16 mouse cellular contexts compared by ENCODE assay signal in the genomic region with DNA sequence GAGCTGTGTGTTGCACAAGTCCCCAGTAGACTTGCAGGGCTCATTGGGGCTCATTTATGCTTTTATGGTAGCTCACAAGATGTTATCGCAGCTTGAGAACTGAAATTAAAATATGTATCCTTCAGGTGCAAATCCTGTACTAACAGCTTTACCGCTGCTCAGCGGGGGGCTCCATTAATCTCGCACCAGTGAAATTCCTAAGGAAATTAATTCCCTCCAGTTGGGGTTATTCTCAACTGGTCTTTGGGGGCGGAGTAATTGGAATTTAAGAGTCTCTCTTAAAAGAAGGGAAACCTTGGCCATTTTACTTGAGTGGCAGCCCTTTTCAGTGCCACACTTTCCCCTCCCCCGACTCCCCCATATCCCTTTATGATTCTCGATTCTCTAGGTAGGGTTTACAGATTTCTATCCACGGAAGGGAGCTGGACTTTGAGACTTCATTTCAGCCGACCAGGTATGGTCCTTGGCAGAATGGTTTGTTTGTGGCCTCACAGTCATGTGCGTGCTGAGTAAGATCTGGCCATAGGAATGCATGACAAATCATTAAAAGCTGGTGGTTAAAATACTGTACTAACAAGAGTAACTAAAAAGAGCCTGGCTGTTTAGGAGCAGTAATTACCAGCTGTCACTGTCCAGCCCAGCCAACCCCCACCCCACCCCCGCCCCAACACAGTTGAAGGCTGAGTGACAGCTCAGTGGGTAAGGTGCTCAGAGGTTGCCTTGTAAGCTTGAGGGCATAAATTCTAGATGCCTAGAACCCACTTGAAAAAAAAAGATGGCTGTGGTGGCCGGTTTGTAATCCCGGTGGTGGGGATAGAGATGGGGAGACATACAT. TPM values are rescaled to one million over a fixed set of nuclear protein-coding genes. Genes with fewer than 3 reads are reported as not detected.
DNase-seq lines count a peak whose midpoint lies in the region; ATAC-seq and TF ChIP-seq lines count a peak whose summit lies in the region.
"Had no signal": no experiment of that assay in that cellular context is flagged by ENCODE, and none has a peak within 500 bp of the region (broad histone marks: within the 10 kb centered on the region; RNA-seq: fewer than 3 reads in every experiment).

No protein-coding gene starts in this region.

- intact Hi-C loops in left cerebral cortex, adult 2 months (cut with DNase I), result no loop called here

- H3K9me3 ChIP-seq in embryonic facial prominence, embryonic 14.5 days (ENCODE audit: control insufficient read depth, low read length), result no peaks in the 10 kb centered on the region
- H3K9me3 ChIP-seq in embryonic facial prominence, embryonic 10.5 days, result no peaks in the 10 kb centered on the region
- no peaks in the 10 kb centered on the region for H3K9me3 ChIP-seq in midbrain, embryonic 14.5 days (ENCODE audit: control insufficient read depth, low read length)
- H3K9me3 ChIP-seq in midbrain, embryonic 10.5 days (replicated peaks), result no peaks in the 10 kb centered on the region
- H3K9me3 ChIP-seq in kidney, embryonic 15.5 days (replicated peaks), result no peaks in the 10 kb centered on the region
- H3K9me3 ChIP-seq: heart, embryonic 12.5 days; liver, embryonic 13.5 days; midbrain, embryonic 13.5 days had no signal

- DNase-seq in embryonic facial prominence, embryonic 14.5 days (ENCODE audit: low spot score), result no peak
- no peak for DNase-seq in embryonic facial prominence, embryonic 10.5 days (ENCODE audit: low spot score)
- peak; percentile 21 for DNase-seq in midbrain, embryonic 14.5 days
- DNase-seq in midbrain, embryonic 10.5 days (ENCODE audit: low spot score), result no peak
- DNase-seq in left cerebral cortex, adult 2 months (ENCODE audit: extremely low spot score in 1 of 2, low spot score in 2 of 2), result no peak
- DNase-seq: cerebellum, adult 18-20 months; gastrocnemius, postnatal 14 days; liver, embryonic 13.5 days; lung, postnatal 10 days; right cerebral cortex, postnatal 4 days; thymus, adult 18-20 months had no signal

- TF ChIP-seq POLR2A in myocyte (IDR thresholded peaks at IDR 0.05; ENCODE audit: insufficient read length, low read depth), result no peak

- H3K27ac ChIP-seq in embryonic facial prominence, embryonic 14.5 days (replicated peaks; ENCODE audit: low read depth, low read length), result no peak overlapping the region
- H3K27ac ChIP-seq in embryonic facial prominence, embryonic 10.5 days (replicated peaks), result no peak overlapping the region; the same call in 1 of the 2 replicates
- H3K27ac ChIP-seq in midbrain, embryonic 14.5 days (replicated peaks; ENCODE audit: low read depth, low read length), result no peak overlapping the region
- H3K27ac ChIP-seq in midbrain, embryonic 10.5 days (replicated peaks), result no peak overlapping the region
- no peak overlapping the region for H3K27ac ChIP-seq in kidney, embryonic 15.5 days
- H3K27ac ChIP-seq in left cerebral cortex, adult 2 months, result no peak overlapping the region
- H3K27ac ChIP-seq: liver, embryonic 13.5 days; midbrain, embryonic 13.5 days had no signal

- no peak overlapping the region for H3K4me2 ChIP-seq in embryonic facial prominence, embryonic 14.5 days (ENCODE audit: low read depth, low read length)
- H3K4me2 ChIP-seq in midbrain, embryonic 14.5 days (ENCODE audit: low read length), result no peak overlapping the region
- no peak overlapping the region for H3K4me2 ChIP-seq in kidney, embryonic 15.5 days
- peak overlapping the region; percentile 30 for H3K4me2 ChIP-seq in myocyte (ENCODE audit: low read depth)
- H3K4me2 ChIP-seq: heart, embryonic 12.5 days; liver, embryonic 13.5 days; midbrain, embryonic 13.5 days had no signal

- no peaks in the 10 kb centered on the region for H3K27me3 ChIP-seq in embryonic facial prominence, embryonic 14.5 days (replicated peaks; ENCODE audit: control insufficient read depth, insufficient read depth, low read length)
- H3K27me3 ChIP-seq in embryonic facial prominence, embryonic 10.5 days (replicated peaks; ENCODE audit: low read depth, poor library complexity, severe bottlenecking), result no peaks in the 10 kb centered on the region
- H3K27me3 ChIP-seq in midbrain, embryonic 14.5 days (ENCODE audit: control insufficient read depth, insufficient read depth, low read length), result no peaks in the 10 kb centered on the region
- H3K27me3 ChIP-seq in midbrain, embryonic 10.5 days (ENCODE audit: low read depth, poor library complexity, severe bottlenecking), result no peaks in the 10 kb centered on the region
- 0 out of 2 replicates have a peak, but pooled peaks cover 3% of the 10 kb centered on the region for H3K27me3 ChIP-seq in kidney, embryonic 15.5 days
- no peaks in the 10 kb centered on the region for H3K27me3 ChIP-seq in myocyte (ENCODE audit: control insufficient read depth, insufficient read depth, insufficient read length)
- H3K27me3 ChIP-seq: heart, embryonic 12.5 days; liver, embryonic 13.5 days; midbrain, embryonic 13.5 days had no signal

- H3K36me3 ChIP-seq in embryonic facial prominence, embryonic 14.5 days (ENCODE audit: control insufficient read depth, insufficient read depth, low read length), result no peaks in the 10 kb centered on the region
- no peaks in the 10 kb centered on the region for H3K36me3 ChIP-seq in embryonic facial prominence, embryonic 10.5 days (replicated peaks)
- no peaks in the 10 kb centered on the region for H3K36me3 ChIP-seq in midbrain, embryonic 14.5 days (ENCODE audit: control insufficient read depth, insufficient read depth, low read length)
- H3K36me3 ChIP-seq in midbrain, embryonic 10.5 days, result no peaks in the 10 kb centered on the region
- no peaks in the 10 kb centered on the region for H3K36me3 ChIP-seq in kidney, embryonic 15.5 days
- H3K36me3 ChIP-seq in myocyte (ENCODE audit: control insufficient read depth, insufficient read depth), result no peaks in the 10 kb centered on the region
- H3K36me3 ChIP-seq: heart, embryonic 12.5 days; liver, embryonic 13.5 days; midbrain, embryonic 13.5 days had no signal

- 38% methylated on average over 13 of the region's 13 CpGs for WGBS in embryonic facial prominence, embryonic 14.5 days
- 49% methylated on average over 13 of the region's 13 CpGs for WGBS in embryonic facial prominence, embryonic 10.5 days
- WGBS in midbrain, embryonic 14.5 days, result 49% methylated on average over 13 of the region's 13 CpGs
- 56% methylated on average over 13 of the region's 13 CpGs for WGBS in midbrain, embryonic 10.5 days
- 46% methylated on average over 13 of the region's 13 CpGs for WGBS in kidney, embryonic 15.5 days

- 0 out of 2 replicates have a peak, but pooled peaks have one; percentile 50 for ATAC-seq in embryonic facial prominence, embryonic 14.5 days (ENCODE audit: low read depth)
- no peak for ATAC-seq in midbrain, embryonic 14.5 days (ENCODE audit: low FRiP score, low TSS enrichment)
- peak; percentile 46; the same call in 1 of the 2 replicates for ATAC-seq in kidney, embryonic 15.5 days (replicated peaks; ENCODE audit: low FRiP score)
- no peak for ATAC-seq in activated CD4-positive, CD25-positive, alpha-beta regulatory T cell, adult 4 months
- ATAC-seq: midbrain, embryonic 13.5 days had no signal

- no peak for TF ChIP-seq CTCF in left cerebral cortex, adult 2 months (IDR thresholded peaks at IDR 0.05)

- H3K9ac ChIP-seq in embryonic facial prominence, embryonic 14.5 days (ENCODE audit: low read depth, low read length), result no peak overlapping the region
- no peak overlapping the region for H3K9ac ChIP-seq in midbrain, embryonic 14.5 days (replicated peaks; ENCODE audit: low read length)
- H3K9ac ChIP-seq in kidney, embryonic 15.5 days, result no peak overlapping the region
- H3K9ac ChIP-seq: heart, embryonic 12.5 days; liver, embryonic 13.5 days; midbrain, embryonic 13.5 days had no signal

- peaks cover 8% of the 10 kb centered on the region; the same call in 1 of the 2 replicates for H3K4me1 ChIP-seq in embryonic facial prominence, embryonic 14.5 days (ENCODE audit: control insufficient read depth, insufficient read depth, low read length)
- H3K4me1 ChIP-seq in embryonic facial prominence, embryonic 10.5 days, result peaks cover 17% of the 10 kb centered on the region
- H3K4me1 ChIP-seq in midbrain, embryonic 14.5 days (ENCODE audit: control insufficient read depth, insufficient read depth, low read length), result 0 out of 2 replicates have a peak, but pooled peaks cover 1% of the 10 kb centered on the region
- H3K4me1 ChIP-seq in midbrain, embryonic 10.5 days, result peaks cover 18% of the 10 kb centered on the region
- peaks cover 2% of the 10 kb centered on the region for H3K4me1 ChIP-seq in kidney, embryonic 15.5 days
- H3K4me1 ChIP-seq: heart, embryonic 12.5 days had no signal

- H3K4me3 ChIP-seq in embryonic facial prominence, embryonic 14.5 days (ENCODE audit: low read depth, low read length), result no peak overlapping the region
- no peak overlapping the region for H3K4me3 ChIP-seq in embryonic facial prominence, embryonic 10.5 days
- no peak overlapping the region for H3K4me3 ChIP-seq in midbrain, embryonic 14.5 days (replicated peaks; ENCODE audit: low read depth, low read length)
- H3K4me3 ChIP-seq in midbrain, embryonic 10.5 days, result no peak overlapping the region
- no peak overlapping the region for H3K4me3 ChIP-seq in kidney, embryonic 15.5 days (replicated peaks)
- no peak overlapping the region for H3K4me3 ChIP-seq in myocyte
- no peak overlapping the region for H3K4me3 ChIP-seq in left cerebral cortex, adult 2 months
- H3K4me3 ChIP-seq: heart, embryonic 12.5 days; liver, embryonic 13.5 days; midbrain, embryonic 13.5 days had no signal

- H3K79me2 ChIP-seq in myocyte (ENCODE audit: control insufficient read depth, insufficient read depth), result no peaks in the 10 kb centered on the region

- no peak overlapping the region for H3ac ChIP-seq in myocyte (ENCODE audit: control insufficient read depth, insufficient read length)

RNA-seq across cellular contexts. Expression of a gene that starts 5.4 kb away (rescaled TPM):
- polyA plus RNA-seq in embryonic facial prominence, embryonic 14.5 days (2014; fragmentation: Nextera tagmentation; extraction: Ambion mirVana), result 266 and 278 TPM in 2 replicates
- 316 and 321 TPM in 2 replicates for polyA plus RNA-seq in embryonic facial prominence, embryonic 10.5 days (2016; fragmentation: Nextera tagmentation; extraction: Ambion mirVana)
- 263 and 302 TPM in 2 replicates for polyA plus RNA-seq in midbrain, embryonic 14.5 days (2014; fragmentation: Nextera tagmentation; extraction: Ambion mirVana)
- polyA plus RNA-seq in midbrain, embryonic 10.5 days (2016; fragmentation: Nextera tagmentation; extraction: Ambion mirVana), result 297 and 304 TPM in 2 replicates
- polyA plus RNA-seq in kidney, embryonic 15.5 days (2015; fragmentation: Nextera tagmentation; extraction: Ambion mirVana), result 251 and 262 TPM in 2 replicates
- polyA plus RNA-seq in myocyte (2012; fragmentation: generic; extraction: Trizol), result 204 TPM
- polyA plus RNA-seq in activated CD4-positive, CD25-positive, alpha-beta regulatory T cell, adult 4 months (2017; shearing (Covaris generic)), result 100 to 1,000 TPM; 128 to 133 TPM
- total RNA-seq in left cerebral cortex, adult 2 months (2021), result 10 to 100 TPM; 97.6 to 99.2 TPM

RNA-seq across cellular contexts. Expression of a gene that starts 21.4 kb away (rescaled TPM):
- polyA plus RNA-seq in embryonic facial prominence, embryonic 14.5 days (2014; fragmentation: Nextera tagmentation; extraction: Ambion mirVana), result 15.8 and 21.5 TPM in 2 replicates
- polyA plus RNA-seq in embryonic facial prominence, embryonic 10.5 days (2016; fragmentation: Nextera tagmentation; extraction: Ambion mirVana), result 21.4 and 23.3 TPM in 2 replicates
- polyA plus RNA-seq in midbrain, embryonic 14.5 days (2014; fragmentation: Nextera tagmentation; extraction: Ambion mirVana), result 11.1 and 11.5 TPM in 2 replicates
- 18.2 and 20.2 TPM in 2 replicates for polyA plus RNA-seq in midbrain, embryonic 10.5 days (2016; fragmentation: Nextera tagmentation; extraction: Ambion mirVana)
- polyA plus RNA-seq in kidney, embryonic 15.5 days (2015; fragmentation: Nextera tagmentation; extraction: Ambion mirVana), result 23.4 and 25.9 TPM in 2 replicates
- 4.9 TPM for polyA plus RNA-seq in myocyte (2012; fragmentation: generic; extraction: Trizol)
- polyA plus RNA-seq in activated CD4-positive, CD25-positive, alpha-beta regulatory T cell, adult 4 months (2017; shearing (Covaris generic)), result 1 to 10 TPM; 7.7 to 8.6 TPM
- 1 to 10 TPM; 3.9 to 4.3 TPM for total RNA-seq in left cerebral cortex, adult 2 months (2021)

Comparison
In these comparisons a context has a peak if more than half of its experiments do, and no peak if none do; other contexts are left out.
1. ATAC-seq: peak in embryonic facial prominence, embryonic 14.5 days (single experiment) and kidney, embryonic 15.5 days (single experiment); none in midbrain, embryonic 14.5 days (single experiment) and activated CD4-positive, CD25-positive, alpha-beta regulatory T cell, adult 4 months (single experiment).